Mouse (Mus musculus): ENCODE measurements around the gene Ift22. TPM values are rescaled to one million over a fixed set of nuclear protein-coding genes. Genes with fewer than 3 reads are reported as not detected.
A peak's percentile ranks its signal among the peaks of the same experiment; 100 is the strongest.

Gene Ift22
- polyA plus RNA-seq, 1 experiment from 2014 or later = 134 TPM

DNA sequence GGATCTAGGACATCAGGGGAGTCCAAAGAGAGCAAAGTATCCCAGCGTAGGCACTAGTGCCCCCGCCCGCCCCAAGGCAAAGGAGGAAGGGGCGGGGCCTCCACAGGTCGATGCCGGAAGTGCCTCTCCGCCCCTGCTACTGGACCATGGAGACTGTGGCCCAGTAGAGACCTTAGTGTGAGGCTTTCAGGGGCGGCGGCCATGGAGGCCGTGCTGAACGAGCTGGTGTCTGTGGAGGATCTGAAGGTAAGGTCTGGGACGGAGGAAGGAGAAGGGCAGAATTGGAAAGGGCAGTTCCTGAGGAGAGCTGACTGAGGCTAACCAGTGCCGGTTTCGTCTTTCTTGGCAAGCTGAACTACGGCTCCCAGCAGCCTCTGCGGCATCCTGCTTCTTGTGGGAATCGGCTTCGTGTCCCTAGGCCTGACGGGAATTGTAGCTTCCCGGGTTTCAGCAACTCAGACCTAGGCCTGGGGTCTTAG lies 54.1 kb downstream of the Ift22 start:
- peak overlapping the region; percentile 78 for H3K4me2 ChIP-seq (ENCODE audit: low read length)

GRCm38 (mm10) chr5:136962501-136962900 lies 54.6 kb downstream of the Ift22 start:
- peak overlapping the region; percentile 82 for H3K9ac ChIP-seq (ENCODE audit: low read depth, low read length)
- no peaks in the 10 kb centered on the region for H3K27me3 ChIP-seq (ENCODE audit: control insufficient read depth, insufficient read depth, low read depth, low read length)
- H3K4me1 ChIP-seq (ENCODE audit: control insufficient read depth, insufficient read depth, low read length) = peaks cover 11% of the 10 kb centered on the region
- peak overlapping the region; percentile 95 for H3K27ac ChIP-seq (ENCODE audit: low read length)
- peak overlapping the region; percentile 67 for H3K4me3 ChIP-seq (ENCODE audit: low read depth, low read length)
- H3K36me3 ChIP-seq (ENCODE audit: control insufficient read depth, insufficient read depth, low read length) = peaks cover 13% of the 10 kb centered on the region
- under 1% methylated on average over 10 of the region's 10 CpGs for WGBS
- peak; percentile 61 for ATAC-seq
- H3K9me3 ChIP-seq (replicated peaks; ENCODE audit: control insufficient read depth, low read length, poor library complexity, severe bottlenecking) = no peaks in the 10 kb centered on the region
- peak overlapping the region; percentile 78 for H3K4me2 ChIP-seq (ENCODE audit: low read length)

More for the DNA sequence above, 54.1 kb downstream of the Ift22 start:
- H3K36me3 ChIP-seq (ENCODE audit: control insufficient read depth, insufficient read depth, low read length) = peaks cover 13% of the 10 kb centered on the region
- H3K9ac ChIP-seq (ENCODE audit: low read depth, low read length) = peak overlapping the region; percentile 82
- WGBS = under 1% methylated on average over 20 of the region's 20 CpGs
- H3K4me3 ChIP-seq (ENCODE audit: low read depth, low read length) = peak overlapping the region; percentile 67
- ATAC-seq = peak; percentile 94
- no peaks in the 10 kb centered on the region for H3K27me3 ChIP-seq (ENCODE audit: control insufficient read depth, insufficient read depth, low read depth, low read length)
- peak overlapping the region; percentile 95 for H3K27ac ChIP-seq (ENCODE audit: low read length)
- H3K4me1 ChIP-seq (ENCODE audit: control insufficient read depth, insufficient read depth, low read length) = peaks cover 11% of the 10 kb centered on the region
- H3K9me3 ChIP-seq (replicated peaks; ENCODE audit: control insufficient read depth, low read length, poor library complexity, severe bottlenecking) = no peaks in the 10 kb centered on the region

DNA sequence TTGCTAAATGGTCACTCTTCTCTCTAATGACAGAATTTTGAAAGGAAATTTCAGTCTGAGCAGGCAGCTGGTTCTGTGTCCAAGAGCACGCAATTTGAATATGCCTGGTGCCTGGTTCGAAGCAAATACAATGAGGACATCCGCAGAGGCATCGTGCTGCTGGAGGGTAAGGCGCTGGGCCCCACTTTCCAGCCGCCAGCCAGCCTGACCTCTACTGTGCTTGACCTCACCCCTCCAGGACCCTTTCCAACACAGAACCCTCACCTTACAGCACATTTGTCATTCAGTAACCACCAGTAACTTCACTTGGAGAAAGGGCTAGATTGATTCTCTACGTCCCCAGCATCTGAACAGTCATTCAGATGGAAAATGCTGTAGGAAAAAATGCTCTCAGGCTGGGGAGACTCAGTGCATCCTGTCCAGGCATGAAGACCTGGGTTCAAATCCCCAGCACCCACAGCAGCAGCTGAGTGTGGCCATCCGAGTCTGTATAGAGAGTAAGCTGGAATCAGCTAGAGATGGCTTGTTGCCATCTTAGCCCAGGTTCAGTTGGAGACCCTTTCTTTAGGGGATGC lies 55.1 kb downstream of the Ift22 start:
- peak overlapping the region; percentile 67 for H3K4me3 ChIP-seq (ENCODE audit: low read depth, low read length)
- peaks cover 11% of the 10 kb centered on the region for H3K4me1 ChIP-seq (ENCODE audit: control insufficient read depth, insufficient read depth, low read length)
- no peaks in the 10 kb centered on the region for H3K27me3 ChIP-seq (ENCODE audit: control insufficient read depth, insufficient read depth, low read depth, low read length)
- peak overlapping the region; percentile 95 for H3K27ac ChIP-seq (ENCODE audit: low read length)
- H3K9me3 ChIP-seq (replicated peaks; ENCODE audit: control insufficient read depth, low read length, poor library complexity, severe bottlenecking) = no peaks in the 10 kb centered on the region
- H3K9ac ChIP-seq (ENCODE audit: low read depth, low read length) = peak overlapping the region; percentile 82
- WGBS = 70% methylated on average over 8 of the region's 8 CpGs
- H3K4me2 ChIP-seq (ENCODE audit: low read length) = peak overlapping the region; percentile 78
- peaks cover 13% of the 10 kb centered on the region for H3K36me3 ChIP-seq (ENCODE audit: control insufficient read depth, insufficient read depth, low read length)
- no peak for ATAC-seq

Other genes starting within 250 kb of the Ift22 start
- gene Myl10, start 215.0 kb upstream of the Ift22 start, polyA plus RNA-seq (2015; fragmentation: Nextera tagmentation; extraction: Ambion mirVana) = not detected in 2 replicates
- 22.1 and 24.4 TPM in 2 replicates for gene Col26a1, start 24.9 kb upstream of the Ift22 start, polyA plus RNA-seq (2015; fragmentation: Nextera tagmentation; extraction: Ambion mirVana)
- 346 and 355 TPM in 2 replicates for gene Fis1, start 45.1 kb downstream of the Ift22 start, polyA plus RNA-seq (2015; fragmentation: Nextera tagmentation; extraction: Ambion mirVana)
- gene Cldn15, start 58.5 kb downstream of the Ift22 start, polyA plus RNA-seq (2015; fragmentation: Nextera tagmentation; extraction: Ambion mirVana) = 0.15 and 0.30 TPM in 2 replicates
- 34.7 and 37.9 TPM in 2 replicates for gene Plod3, start 78.9 kb downstream of the Ift22 start, polyA plus RNA-seq (2015; fragmentation: Nextera tagmentation; extraction: Ambion mirVana)
- gene Znhit1, start 79.9 kb downstream of the Ift22 start, polyA plus RNA-seq (2015; fragmentation: Nextera tagmentation; extraction: Ambion mirVana) = 136 and 144 TPM in 2 replicates
- 12.6 and 15.6 TPM in 2 replicates for gene Vgf, start 118.2 kb downstream of the Ift22 start, polyA plus RNA-seq (2015; fragmentation: Nextera tagmentation; extraction: Ambion mirVana)
- 296 and 303 TPM in 2 replicates for gene Ap1s1, start 138.0 kb downstream of the Ift22 start, polyA plus RNA-seq (2015; fragmentation: Nextera tagmentation; extraction: Ambion mirVana)
- 0.25 and 0.41 TPM in 2 replicates for gene Serpine1, start 164.1 kb downstream of the Ift22 start, polyA plus RNA-seq (2015; fragmentation: Nextera tagmentation; extraction: Ambion mirVana)
- 1.8 and 2.5 TPM in 2 replicates for gene Trim56, start 208.1 kb downstream of the Ift22 start, polyA plus RNA-seq (2015; fragmentation: Nextera tagmentation; extraction: Ambion mirVana)
- gene Muc3, start 241.2 kb downstream of the Ift22 start, polyA plus RNA-seq (2015; fragmentation: Nextera tagmentation; extraction: Ambion mirVana) = not detected in 2 replicates